Mouse (Mus musculus): Measurements from ENCODE around the gene Vsnl1. TPM values are rescaled to one million over a fixed set of nuclear protein-coding genes. Genes with fewer than 3 reads are reported as not detected.

Vsnl1 gene
- polyA plus RNA-seq, 1 experiment from 2014 or later, result 0.92 TPM

- Histone ChIP-seq H3K9ac (no peak overlapping the region), H3K4me3 (replicated peaks) (no peak overlapping the region), H3K4me1 (no peaks in the 10 kb centered on the region), H3K27ac (no peak overlapping the region), H3K36me3 (no peaks in the 10 kb centered on the region), H3K9me3 (no peaks in the 10 kb centered on the region), H3K4me2 (no peak overlapping the region), H3K27me3 (replicated peaks) (no peaks in the 10 kb centered on the region)
- no peak for ATAC-seq (ENCODE audit: insufficient read depth, low FRiP score, low read depth)
- WGBS, result 40% methylated on average over 3 of the region's 3 CpGs
These were observed 69.2 kb downstream of the Vsnl1 start for GRCm38 (mm10) chr12:11367099-11367765.

GRCm38 (mm10) chr12:11364870-11365269, 71.5 kb downstream of the Vsnl1 start:
- Histone ChIP-seq H3K9ac (no peak overlapping the region), H3K4me2 (no peak overlapping the region), H3K9me3 (no peaks in the 10 kb centered on the region), H3K4me1 (no peaks in the 10 kb centered on the region), H3K27me3 (replicated peaks) (no peaks in the 10 kb centered on the region), H3K36me3 (no peaks in the 10 kb centered on the region), H3K27ac (no peak overlapping the region), H3K4me3 (replicated peaks) (no peak overlapping the region)
- 55% methylated on average over 6 of the region's 6 CpGs for WGBS
- ATAC-seq (ENCODE audit: insufficient read depth, low FRiP score, low read depth), result no peak

GRCm38 (mm10) chr12:11362435-11362834, 74.0 kb downstream of the Vsnl1 start:
- Histone ChIP-seq H3K4me2 (no peak overlapping the region), H3K4me3 (replicated peaks) (no peak overlapping the region), H3K27ac (no peak overlapping the region), H3K36me3 (no peaks in the 10 kb centered on the region), H3K4me1 (no peaks in the 10 kb centered on the region), H3K9ac (no peak overlapping the region), H3K27me3 (replicated peaks) (no peaks in the 10 kb centered on the region), H3K9me3 (no peaks in the 10 kb centered on the region)
- 89% methylated on average over 6 of the region's 6 CpGs for WGBS
- ATAC-seq (ENCODE audit: insufficient read depth, low FRiP score, low read depth), result no peak

- WGBS, result 26% methylated on average over 5 of the region's 5 CpGs
- ATAC-seq (ENCODE audit: insufficient read depth, low FRiP score, low read depth), result no peak
- Histone ChIP-seq H3K4me3 (replicated peaks) (no peak overlapping the region), H3K4me1 (no peaks in the 10 kb centered on the region), H3K36me3 (no peaks in the 10 kb centered on the region), H3K27ac (no peak overlapping the region), H3K9ac (no peak overlapping the region), H3K9me3 (no peaks in the 10 kb centered on the region), H3K4me2 (no peak overlapping the region), H3K27me3 (replicated peaks) (no peaks in the 10 kb centered on the region)
These were observed 85.5 kb downstream of the Vsnl1 start for GRCm38 (mm10) chr12:11350895-11351294.

- Histone ChIP-seq H3K4me2 (no peak overlapping the region), H3K36me3 (no peaks in the 10 kb centered on the region), H3K4me3 (replicated peaks) (no peak overlapping the region), H3K9ac (no peak overlapping the region), H3K9me3 (no peaks in the 10 kb centered on the region), H3K27ac (no peak overlapping the region), H3K27me3 (replicated peaks) (no peaks in the 10 kb centered on the region), H3K4me1 (no peaks in the 10 kb centered on the region)
- WGBS, result 44% methylated on average over 5 of the region's 5 CpGs
- ATAC-seq (ENCODE audit: insufficient read depth, low FRiP score, low read depth), result no peak
These were observed 86.5 kb downstream of the Vsnl1 start for GRCm38 (mm10) chr12:11349870-11350269.

GRCm38 (mm10) chr12:11348423-11348822, 88.0 kb downstream of the Vsnl1 start:
- no peaks in the 10 kb centered on the region for H3K9me3 ChIP-seq
- WGBS, result 33% methylated on average over 1 of the region's 1 CpGs

GRCm38 (mm10) chr12:11345963-11346362, 90.5 kb downstream of the Vsnl1 start:
- no peaks in the 10 kb centered on the region for H3K4me1 ChIP-seq
- H3K36me3 ChIP-seq, result no peaks in the 10 kb centered on the region
- no peak for ATAC-seq (ENCODE audit: insufficient read depth, low FRiP score, low read depth)
- no peak overlapping the region for H3K4me2 ChIP-seq
- H3K4me3 ChIP-seq (replicated peaks), result no peak overlapping the region
- 60% methylated on average over 2 of the region's 2 CpGs for WGBS
- no peak overlapping the region for H3K9ac ChIP-seq
- H3K27ac ChIP-seq, result no peak overlapping the region
- no peaks in the 10 kb centered on the region for H3K27me3 ChIP-seq (replicated peaks)
- H3K9me3 ChIP-seq, result no peaks in the 10 kb centered on the region

More at GRCm38 (mm10) chr12:11348423-11348822, 88.0 kb downstream of the Vsnl1 start:
- H3K27me3 ChIP-seq (replicated peaks), result no peaks in the 10 kb centered on the region
- no peak overlapping the region for H3K4me3 ChIP-seq (replicated peaks)
- H3K4me1 ChIP-seq, result no peaks in the 10 kb centered on the region
- no peak for ATAC-seq (ENCODE audit: insufficient read depth, low FRiP score, low read depth)
- no peak overlapping the region for H3K9ac ChIP-seq
- H3K27ac ChIP-seq, result no peak overlapping the region
- no peaks in the 10 kb centered on the region for H3K36me3 ChIP-seq
- H3K4me2 ChIP-seq, result no peak overlapping the region

GRCm38 (mm10) chr12:11342020-11342600, 94.3 kb downstream of the Vsnl1 start:
- H3K27ac ChIP-seq, result no peak overlapping the region
- WGBS, result 69% methylated on average over 6 of the region's 6 CpGs
- no peak overlapping the region for H3K4me3 ChIP-seq (replicated peaks)
- H3K4me1 ChIP-seq, result no peaks in the 10 kb centered on the region
- H3K27me3 ChIP-seq (replicated peaks), result no peaks in the 10 kb centered on the region
- no peak for ATAC-seq (ENCODE audit: insufficient read depth, low FRiP score, low read depth)
- no peak overlapping the region for H3K9ac ChIP-seq
- H3K36me3 ChIP-seq, result no peaks in the 10 kb centered on the region
- no peaks in the 10 kb centered on the region for H3K9me3 ChIP-seq
- H3K4me2 ChIP-seq, result no peak overlapping the region

- Histone ChIP-seq H3K36me3 (no peaks in the 10 kb centered on the region), H3K27ac (no peak overlapping the region), H3K4me2 (no peak overlapping the region), H3K27me3 (replicated peaks) (no peaks in the 10 kb centered on the region), H3K9me3 (no peaks in the 10 kb centered on the region), H3K9ac (no peak overlapping the region), H3K4me1 (no peaks in the 10 kb centered on the region), H3K4me3 (replicated peaks) (no peak overlapping the region)
- WGBS, result 91% methylated on average over 2 of the region's 2 CpGs
- no peak for ATAC-seq (ENCODE audit: insufficient read depth, low FRiP score, low read depth)
These were observed 98.2 kb downstream of the Vsnl1 start for GRCm38 (mm10) chr12:11338251-11338650.

GRCm38 (mm10) chr12:11336845-11337244, 99.6 kb downstream of the Vsnl1 start:
- Histone ChIP-seq H3K4me1 (no peaks in the 10 kb centered on the region), H3K9ac (no peak overlapping the region), H3K27me3 (replicated peaks) (no peaks in the 10 kb centered on the region), H3K27ac (no peak overlapping the region), H3K9me3 (no peaks in the 10 kb centered on the region), H3K4me3 (replicated peaks) (no peak overlapping the region), H3K36me3 (no peaks in the 10 kb centered on the region), H3K4me2 (no peak overlapping the region)
- WGBS, result 36% methylated on average over 4 of the region's 4 CpGs
- ATAC-seq (ENCODE audit: insufficient read depth, low FRiP score, low read depth), result no peak

GRCm38 (mm10) chr12:11326483-11326882, 109.9 kb downstream of the Vsnl1 start:
- Histone ChIP-seq H3K36me3 (no peaks in the 10 kb centered on the region), H3K4me1 (no peaks in the 10 kb centered on the region), H3K27ac (no peak overlapping the region), H3K4me2 (no peak overlapping the region), H3K9me3 (no peaks in the 10 kb centered on the region), H3K9ac (no peak overlapping the region), H3K4me3 (replicated peaks) (no peak overlapping the region), H3K27me3 (replicated peaks) (no peaks in the 10 kb centered on the region)
- 76% methylated on average over 3 of the region's 3 CpGs for whole genome bisulfite sequencing
- ATAC-seq (ENCODE audit: insufficient read depth, low FRiP score, low read depth), result no peak

- Histone ChIP-seq H3K9me3 (no peaks in the 10 kb centered on the region), H3K27ac (no peak overlapping the region), H3K4me2 (no peak overlapping the region), H3K4me3 (replicated peaks) (no peak overlapping the region), H3K4me1 (no peaks in the 10 kb centered on the region), H3K36me3 (no peaks in the 10 kb centered on the region), H3K9ac (no peak overlapping the region), H3K27me3 (replicated peaks) (no peaks in the 10 kb centered on the region)
- WGBS, result 44% methylated on average over 4 of the region's 4 CpGs
- ATAC-seq (ENCODE audit: insufficient read depth, low FRiP score, low read depth), result no peak
These were observed 111.9 kb downstream of the Vsnl1 start for GRCm38 (mm10) chr12:11324480-11324879.

Measured in stomach, embryonic 15.5 days (tissue).